Mouse (Mus musculus) CH12.LX (cell line): Measurements from ENCODE around the gene Sptbn1.

Experiments used
- EP300 ChIP-seq: IDR thresholded peaks from 2 replicates; pipeline ENCODE4 v1.6.1; 2011; ENCODE audit warnings: low read length, improper control_type of control experiment
- IRF4 ChIP-seq: IDR thresholded peaks from 2 replicates; pipeline ENCODE4 v1.6.1; 2014; ENCODE audit warnings: low read depth, mild to moderate bottlenecking, inconsistent platforms, low read length, improper control_type of control experiment
- MAZ ChIP-seq: IDR thresholded peaks from 2 replicates; pipeline ENCODE4 v1.6.1; 2012; ENCODE audit warnings: low read depth, mild to moderate bottlenecking, inconsistent platforms, low read length, improper control_type of control experiment, moderate library complexity
- POLR2A ChIP-seq: IDR thresholded peaks from 2 replicates; pipeline ENCODE4 v1.6.1; 2011; ENCODE audit warnings: low read depth, mild to moderate bottlenecking, improper control_type of control experiment, low read length
- TCF12 ChIP-seq: IDR thresholded peaks from 2 replicates; pipeline ENCODE4 v1.6.1; 2014; ENCODE audit warnings: low read depth, mild to moderate bottlenecking, inconsistent platforms, low read length, improper control_type of control experiment
- USF1 ChIP-seq: IDR thresholded peaks from 2 replicates; pipeline ENCODE4 v1.6.1; 2014; ENCODE audit warnings: low read depth, mild to moderate bottlenecking, inconsistent platforms, low read length, improper control_type of control experiment

DNA sequence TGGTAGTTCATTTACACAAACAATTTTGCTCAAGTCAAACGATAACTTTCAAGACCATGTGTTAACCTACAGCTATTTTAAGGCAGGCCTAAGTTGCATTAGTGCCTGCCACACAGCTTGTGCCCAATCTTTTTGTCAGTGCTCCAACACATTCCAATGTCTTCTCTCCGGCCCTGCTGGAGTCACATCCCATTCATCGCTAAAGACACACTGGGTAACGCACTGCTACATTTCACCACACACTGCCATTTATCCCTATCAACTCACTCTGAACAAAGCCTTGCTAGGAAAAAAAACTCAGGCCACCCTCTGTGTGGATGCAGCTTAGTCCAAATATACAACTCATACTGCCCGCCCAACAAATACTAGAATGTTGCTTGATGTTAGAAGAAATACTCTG lies 11.5 kb downstream of the Sptbn1 start:
- TF ChIP-seq EP300 (no peak), IRF4 (no peak), POLR2A (no peak), TCF12 (no peak), USF1 (no peak), MAZ (no peak)
